Mouse (Mus musculus): ENCODE measurements at regions not wholly inside any gene's neighbourhood (a gene's known extent, or its start where the extent isn't known, plus 50 kb on each side); places are given as distances from the start of the nearest gene placed in this dataset.

- no peaks in the 10 kb centered on the region for H3K36me3 ChIP-seq (ENCODE audit: control insufficient read depth, insufficient read depth, low read length, poor library complexity, severe bottlenecking)
- H3K27ac ChIP-seq (ENCODE audit: insufficient read depth, low read length), result no peak overlapping the region
- no peak for TF ChIP-seq CTCF (IDR thresholded peaks at IDR 0.05; ENCODE audit: low read depth, low read length)
- no peak for TF ChIP-seq POLR2A (IDR thresholded peaks at IDR 0.05; ENCODE audit: insufficient read depth, low read length)
- no peak for TF ChIP-seq EP300 (IDR thresholded peaks at IDR 0.05; ENCODE audit: insufficient read depth, low read depth, low read length)
- H3K4me1 ChIP-seq (ENCODE audit: control insufficient read depth, insufficient read depth, low read length), result no peaks in the 10 kb centered on the region
- H3K9ac ChIP-seq (ENCODE audit: low read depth, poor library complexity, severe bottlenecking), result no peak overlapping the region
- H3K9me3 ChIP-seq (replicated peaks; ENCODE audit: control insufficient read depth, insufficient read depth, low read length, poor library complexity, severe bottlenecking), result no peaks in the 10 kb centered on the region
- no peaks in the 10 kb centered on the region for H3K27me3 ChIP-seq (ENCODE audit: control insufficient read depth, insufficient read depth, low read length, poor library complexity, severe bottlenecking)
- no peak overlapping the region for H3K4me3 ChIP-seq (ENCODE audit: low read depth, low read length)
Observed at GRCm38 (mm10) chr3:143053286-143053993, 171.6 kb upstream of the Pkn2 start.

GRCm38 (mm10) chr3:143040666-143041065 is 158.9 kb upstream of the Pkn2 start:
- H3K4me3 ChIP-seq (ENCODE audit: low read depth, low read length), result no peak overlapping the region
- no peaks in the 10 kb centered on the region for H3K27me3 ChIP-seq (ENCODE audit: control insufficient read depth, insufficient read depth, low read length, poor library complexity, severe bottlenecking)

GRCm38 (mm10) chr3:143036108-143036507 is 154.3 kb upstream of the Pkn2 start:
- no peak for TF ChIP-seq CTCF (IDR thresholded peaks at IDR 0.05; ENCODE audit: low read depth, low read length)
- TF ChIP-seq POLR2A (IDR thresholded peaks at IDR 0.05; ENCODE audit: insufficient read depth, low read length), result no peak
- TF ChIP-seq EP300 (IDR thresholded peaks at IDR 0.05; ENCODE audit: insufficient read depth, low read depth, low read length), result no peak
- Histone ChIP-seq H3K4me3 (ENCODE audit: low read depth, low read length) (no peak overlapping the region), H3K36me3 (ENCODE audit: control insufficient read depth, insufficient read depth, low read length, poor library complexity, severe bottlenecking) (no peaks in the 10 kb centered on the region), H3K4me1 (ENCODE audit: control insufficient read depth, insufficient read depth, low read length) (no peaks in the 10 kb centered on the region), H3K27me3 (ENCODE audit: control insufficient read depth, insufficient read depth, low read length, poor library complexity, severe bottlenecking) (no peaks in the 10 kb centered on the region), H3K9me3 (replicated peaks; ENCODE audit: control insufficient read depth, insufficient read depth, low read length, poor library complexity, severe bottlenecking) (peaks cover 3% of the 10 kb centered on the region), H3K27ac (ENCODE audit: insufficient read depth, low read length) (no peak overlapping the region), H3K9ac (ENCODE audit: low read depth, poor library complexity, severe bottlenecking) (no peak overlapping the region)

More at GRCm38 (mm10) chr3:143040666-143041065, 158.9 kb upstream of the Pkn2 start:
- Histone ChIP-seq H3K9ac (ENCODE audit: low read depth, poor library complexity, severe bottlenecking) (no peak overlapping the region), H3K9me3 (replicated peaks; ENCODE audit: control insufficient read depth, insufficient read depth, low read length, poor library complexity, severe bottlenecking) (no peaks in the 10 kb centered on the region), H3K4me1 (ENCODE audit: control insufficient read depth, insufficient read depth, low read length) (no peaks in the 10 kb centered on the region), H3K27ac (ENCODE audit: insufficient read depth, low read length) (no peak overlapping the region), H3K36me3 (ENCODE audit: control insufficient read depth, insufficient read depth, low read length, poor library complexity, severe bottlenecking) (no peaks in the 10 kb centered on the region)
- TF ChIP-seq CTCF (IDR thresholded peaks at IDR 0.05; ENCODE audit: low read depth, low read length), result no peak

DNA sequence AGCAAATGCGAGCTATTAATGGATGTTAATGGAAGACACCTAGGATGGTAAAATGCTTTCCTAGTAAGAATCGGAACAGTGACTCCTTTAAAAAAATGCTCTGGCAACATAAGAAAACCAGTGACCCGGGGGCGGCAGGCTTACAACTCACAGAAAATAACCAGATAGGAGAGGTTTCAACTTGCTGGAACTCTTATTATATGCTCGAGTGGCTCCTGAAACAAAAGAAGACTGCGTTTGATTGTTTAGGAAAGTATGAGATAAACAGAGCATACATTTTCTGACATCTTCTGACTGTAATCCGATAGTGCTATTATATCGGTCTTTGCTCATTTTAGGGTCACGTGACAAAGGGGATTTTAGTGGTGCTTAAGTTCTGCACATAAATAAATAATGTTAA is 152.8 kb upstream of the Pkn2 start:
- Histone ChIP-seq H3K9ac (ENCODE audit: low read depth, poor library complexity, severe bottlenecking) (no peak overlapping the region), H3K36me3 (ENCODE audit: control insufficient read depth, insufficient read depth, low read length, poor library complexity, severe bottlenecking) (no peaks in the 10 kb centered on the region), H3K27me3 (ENCODE audit: control insufficient read depth, insufficient read depth, low read length, poor library complexity, severe bottlenecking) (no peaks in the 10 kb centered on the region), H3K4me3 (ENCODE audit: low read depth, low read length) (no peak overlapping the region), H3K27ac (ENCODE audit: insufficient read depth, low read length) (no peak overlapping the region), H3K4me1 (ENCODE audit: control insufficient read depth, insufficient read depth, low read length) (no peaks in the 10 kb centered on the region), H3K9me3 (replicated peaks; ENCODE audit: control insufficient read depth, insufficient read depth, low read length, poor library complexity, severe bottlenecking) (peaks cover 3% of the 10 kb centered on the region)
- TF ChIP-seq POLR2A (IDR thresholded peaks at IDR 0.05; ENCODE audit: insufficient read depth, low read length), result no peak
- TF ChIP-seq EP300 (IDR thresholded peaks at IDR 0.05; ENCODE audit: insufficient read depth, low read depth, low read length), result no peak

- H3K27ac ChIP-seq (ENCODE audit: insufficient read depth, low read length), result no peak overlapping the region
- H3K27me3 ChIP-seq (ENCODE audit: control insufficient read depth, insufficient read depth, low read length, poor library complexity, severe bottlenecking), result no peaks in the 10 kb centered on the region
- no peak for TF ChIP-seq POLR2A (IDR thresholded peaks at IDR 0.05; ENCODE audit: insufficient read depth, low read length)
- TF ChIP-seq EP300 (IDR thresholded peaks at IDR 0.05; ENCODE audit: insufficient read depth, low read depth, low read length), result no peak
- no peaks in the 10 kb centered on the region for H3K9me3 ChIP-seq (replicated peaks; ENCODE audit: control insufficient read depth, insufficient read depth, low read length, poor library complexity, severe bottlenecking)
- H3K4me1 ChIP-seq (ENCODE audit: control insufficient read depth, insufficient read depth, low read length), result no peaks in the 10 kb centered on the region
- H3K36me3 ChIP-seq (ENCODE audit: control insufficient read depth, insufficient read depth, low read length, poor library complexity, severe bottlenecking), result no peaks in the 10 kb centered on the region
- no peak overlapping the region for H3K9ac ChIP-seq (ENCODE audit: low read depth, poor library complexity, severe bottlenecking)
- no peak overlapping the region for H3K4me3 ChIP-seq (ENCODE audit: low read depth, low read length)
Observed at GRCm38 (mm10) chr3:143022486-143022885, 140.7 kb upstream of the Pkn2 start.

DNA sequence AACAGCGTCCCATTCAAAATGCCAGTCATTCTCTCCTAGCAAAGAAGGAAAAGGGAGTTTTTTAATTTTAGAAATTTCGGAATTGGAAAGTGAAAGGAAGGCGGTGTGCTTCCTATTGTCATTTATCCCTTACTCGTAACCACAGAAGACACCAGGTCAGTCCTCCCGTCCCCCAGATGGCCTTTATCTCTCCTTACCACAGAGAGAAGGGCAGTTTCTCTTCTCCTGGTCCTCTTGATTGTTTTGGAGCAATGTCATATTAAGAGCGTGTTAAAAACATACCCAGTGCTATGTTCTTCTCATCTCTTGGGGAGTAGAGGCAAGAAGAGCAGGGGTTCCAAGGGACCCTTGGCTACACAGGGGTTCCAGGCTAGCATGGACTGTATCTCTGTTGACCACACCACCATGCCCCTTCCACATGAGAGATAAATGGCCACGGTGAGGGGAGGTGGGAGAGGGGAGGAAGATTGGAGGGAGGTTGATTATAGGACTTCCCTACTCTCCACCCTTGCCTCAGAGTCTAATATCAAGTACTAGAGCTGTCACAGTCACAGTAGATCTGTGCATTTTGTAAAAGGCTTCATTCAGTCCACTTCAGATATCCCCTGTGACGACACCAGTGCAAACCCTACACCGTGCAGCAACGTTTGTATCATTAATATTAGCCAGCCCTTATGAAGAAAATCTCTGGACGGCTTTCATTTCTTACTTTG is 139.5 kb upstream of the Pkn2 start:
- Histone ChIP-seq H3K36me3 (ENCODE audit: control insufficient read depth, insufficient read depth, low read length, poor library complexity, severe bottlenecking) (no peaks in the 10 kb centered on the region), H3K4me3 (ENCODE audit: low read depth, low read length) (no peak overlapping the region), H3K9ac (ENCODE audit: low read depth, poor library complexity, severe bottlenecking) (no peak overlapping the region), H3K4me1 (ENCODE audit: control insufficient read depth, insufficient read depth, low read length) (no peaks in the 10 kb centered on the region), H3K27ac (ENCODE audit: insufficient read depth, low read length) (no peak overlapping the region), H3K27me3 (ENCODE audit: control insufficient read depth, insufficient read depth, low read length, poor library complexity, severe bottlenecking) (no peaks in the 10 kb centered on the region), H3K9me3 (replicated peaks; ENCODE audit: control insufficient read depth, insufficient read depth, low read length, poor library complexity, severe bottlenecking) (no peaks in the 10 kb centered on the region)
- no peak for TF ChIP-seq CTCF (IDR thresholded peaks at IDR 0.05; ENCODE audit: low read depth, low read length)
- no peak for TF ChIP-seq EP300 (IDR thresholded peaks at IDR 0.05; ENCODE audit: insufficient read depth, low read depth, low read length)
- TF ChIP-seq POLR2A (IDR thresholded peaks at IDR 0.05; ENCODE audit: insufficient read depth, low read length), result no peak
